Mouse (Mus musculus) thymus, adult 2 months (tissue): Measurements from ENCODE around the gene Cavin1. TPM values are rescaled to one million over a fixed set of nuclear protein-coding genes. Genes with fewer than 3 reads are reported as not detected.

Experiments
- DNase-seq: peaks from one replicate; pipeline ENCODE4 v3.0.0; 2021
- H3K27ac ChIP-seq: fragments of 200-500 bp; 2 replicates; pipeline ENCODE4 v1.5.1; 2012; ENCODE audit warnings: low read length, control low read depth; ENCODE audit not compliant: control insufficient read depth, insufficient read depth
- H3K27me3 ChIP-seq: fragments of 200-500 bp; 2 replicates; pipeline ENCODE4 v1.6.1; 2012; ENCODE audit warnings: mild to moderate bottlenecking, low read length, moderate library complexity, mixed read lengths; ENCODE audit not compliant: control insufficient read depth, insufficient read depth
- H3K36me3 ChIP-seq: fragments of 200-500 bp; 2 replicates; pipeline ENCODE4 v1.6.1; 2012; ENCODE audit warnings: mild to moderate bottlenecking, low read length, moderate library complexity; ENCODE audit not compliant: control insufficient read depth, insufficient read depth
- H3K4me1 ChIP-seq: fragments of 200-500 bp; replicated peaks from 2 replicates; pipeline ENCODE4 v1.6.1; 2012; ENCODE audit warnings: low read length; ENCODE audit not compliant: control insufficient read depth, insufficient read depth
- H3K4me3 ChIP-seq: fragments of 200-500 bp; 2 replicates; pipeline ENCODE4 v1.5.1; 2012; ENCODE audit warnings: mild to moderate bottlenecking, low read length, control low read depth, moderate library complexity; ENCODE audit not compliant: control insufficient read depth, insufficient read depth
- CTCF ChIP-seq: fragments of 200-500 bp; IDR thresholded peaks from 2 replicates; pipeline ENCODE4 v1.5.1; 2012; ENCODE audit warnings: mild to moderate bottlenecking, control low read depth, low read length, moderate library complexity, borderline replicate concordance; ENCODE audit not compliant: control insufficient read depth, poor library complexity, insufficient read depth; ENCODE audit errors: extremely low read depth
- POLR2A ChIP-seq: fragments of 200-500 bp; IDR thresholded peaks from 2 replicates; pipeline ENCODE4 v1.6.1; 2012; ENCODE audit warnings: mild to moderate bottlenecking, low read length, control low read depth, moderate library complexity; ENCODE audit not compliant: control insufficient read depth, poor library complexity, insufficient read depth; ENCODE audit errors: extremely low read depth
- whole genome bisulfite sequencing: fragments of 180-500 bp; shearing (Covaris S2); methylation state at CpG from one replicate; pipeline ENCODE4 v1.1.7; 2018; 5-methylcytosine and 5-hydroxymethylcytosine counted together
- polyA plus RNA-seq: library from polyadenylated mRNA; depleted of rRNA; stranded (reverse); fragments of >200 nt; gene quantifications from 2 replicates; pipeline ENCODE4 v1.2.3, GENCODE M21; 2012

Gene Cavin1
- polyA plus RNA-seq, 1 experiment: 22.4 TPM

DNA sequence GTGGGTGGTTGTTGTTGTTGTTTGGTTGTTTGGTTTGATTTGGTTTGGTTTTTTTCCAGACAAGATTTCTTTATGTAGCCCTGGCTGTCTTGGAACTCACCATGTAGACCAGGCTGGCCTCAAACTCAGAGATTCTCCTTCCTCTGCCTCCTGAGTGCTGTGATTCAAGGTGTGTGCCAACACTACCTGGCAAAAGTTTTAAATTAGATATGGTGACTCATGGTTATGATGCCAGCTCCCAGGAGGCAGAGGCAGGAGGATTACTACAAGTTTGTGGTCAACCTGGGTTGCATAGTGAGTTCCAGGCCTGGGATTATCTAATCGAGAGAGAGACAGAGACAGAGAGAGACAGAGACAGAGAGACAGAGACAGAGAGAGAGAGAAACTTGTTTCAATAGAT lies 9.8 kb upstream of the Cavin1 start:
- no peak for DNase-seq
- Histone ChIP-seq H3K4me1 (peaks cover 4% of the 10 kb centered on the region), H3K27me3 (no peaks in the 10 kb centered on the region), H3K4me3 (no peak overlapping the region), H3K27ac (no peak overlapping the region), H3K36me3 (no peaks in the 10 kb centered on the region)
- 87% methylated on average over 1 of the region's 1 CpGs for WGBS
- no peak for TF ChIP-seq POLR2A

GRCm38 (mm10) chr11:100979887-100980286 lies 9.2 kb upstream of the Cavin1 start:
- no peak overlapping the region for H3K27ac ChIP-seq
- peaks cover 4% of the 10 kb centered on the region for H3K4me1 ChIP-seq

DNA sequence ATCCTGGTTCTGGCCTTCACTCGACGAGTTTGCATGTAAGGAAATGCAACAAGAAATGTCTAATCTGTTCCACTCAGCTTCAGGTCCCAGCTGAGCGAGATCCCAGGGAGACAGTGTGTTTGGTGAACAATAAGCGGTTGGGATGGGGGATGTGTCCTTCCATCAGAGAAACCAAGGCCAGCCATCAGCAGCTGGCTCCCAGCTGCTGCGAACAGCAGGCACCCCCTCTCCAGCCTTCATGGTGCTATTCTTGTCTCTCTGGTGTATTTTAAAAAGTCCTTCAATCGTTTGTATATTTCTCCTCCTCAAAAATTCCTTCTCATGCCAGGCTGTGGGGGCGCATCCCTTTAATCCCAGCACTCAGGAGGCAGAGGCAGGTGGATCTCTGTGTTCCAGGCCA lies 4.6 kb upstream of the Cavin1 start:
- peaks cover 3% of the 10 kb centered on the region for H3K4me1 ChIP-seq

More at GRCm38 (mm10) chr11:100979887-100980286, 9.2 kb upstream of the Cavin1 start:
- WGBS: 90% methylated on average over 8 of the region's 8 CpGs
- DNase-seq: no peak
- no peak for TF ChIP-seq POLR2A
- no peak for TF ChIP-seq CTCF
- Histone ChIP-seq H3K36me3 (no peaks in the 10 kb centered on the region), H3K4me3 (no peak overlapping the region), H3K27me3 (no peaks in the 10 kb centered on the region)

GRCm38 (mm10) chr11:100974381-100974970 lies 3.8 kb upstream of the Cavin1 start:
- peaks cover 9% of the 10 kb centered on the region; the same call in 1 of the 2 replicates for H3K27me3 ChIP-seq
- TF ChIP-seq POLR2A (no peak), CTCF (no peak)
- WGBS: 87% methylated on average over 14 of the region's 14 CpGs
- no peaks in the 10 kb centered on the region for H3K36me3 ChIP-seq
- H3K4me1 ChIP-seq: peaks cover 11% of the 10 kb centered on the region
- no peak overlapping the region for H3K27ac ChIP-seq
- no peak overlapping the region for H3K4me3 ChIP-seq
- DNase-seq: no peak

More for the DNA sequence above, 4.6 kb upstream of the Cavin1 start:
- no peak for DNase-seq
- TF ChIP-seq CTCF: no peak
- no peak for TF ChIP-seq POLR2A
- 87% methylated on average over 7 of the region's 7 CpGs for WGBS
- Histone ChIP-seq H3K4me3 (no peak overlapping the region), H3K27ac (no peak overlapping the region), H3K27me3 (peaks cover 4% of the 10 kb centered on the region; the same call in 1 of the 2 replicates), H3K36me3 (no peaks in the 10 kb centered on the region)

DNA sequence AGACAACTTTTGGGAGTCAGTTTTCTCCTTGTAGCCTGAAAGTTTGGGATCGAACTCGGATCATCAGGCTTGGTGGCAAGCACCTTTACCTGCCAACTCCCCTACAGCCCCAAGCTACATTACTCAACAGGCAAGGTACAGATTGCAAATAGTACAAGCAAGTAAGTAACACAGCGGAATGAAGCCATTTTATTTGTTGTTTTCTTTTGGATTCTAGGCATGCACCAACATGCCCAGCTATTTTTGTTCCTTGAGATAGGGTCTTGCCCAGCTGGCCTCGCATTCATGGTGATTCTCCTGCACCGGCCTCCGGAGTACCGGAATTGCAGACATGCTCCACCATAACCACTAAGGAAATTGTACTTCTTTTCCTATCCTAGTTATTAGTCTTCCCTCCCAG lies 2.6 kb upstream of the Cavin1 start:
- Histone ChIP-seq H3K4me3 (no peak overlapping the region), H3K4me1 (peaks cover 13% of the 10 kb centered on the region), H3K27ac (no peak overlapping the region), H3K36me3 (no peaks in the 10 kb centered on the region), H3K27me3 (peaks cover 14% of the 10 kb centered on the region; the same call in 1 of the 2 replicates)
- TF ChIP-seq CTCF (no peak), POLR2A (no peak)
- DNase-seq: no peak
- WGBS: 95% methylated on average over 7 of the region's 7 CpGs

- DNase-seq: no peak
- TF ChIP-seq CTCF: no peak
- TF ChIP-seq POLR2A: no peak
- H3K27ac ChIP-seq: no peak overlapping the region
- no peak overlapping the region for H3K4me3 ChIP-seq
- H3K4me1 ChIP-seq: peaks cover 13% of the 10 kb centered on the region
- H3K27me3 ChIP-seq: peaks cover 14% of the 10 kb centered on the region; the same call in 1 of the 2 replicates
- WGBS: 93% methylated on average over 10 of the region's 10 CpGs
- H3K36me3 ChIP-seq: no peaks in the 10 kb centered on the region
These were observed 768 bp upstream of the Cavin1 start for GRCm38 (mm10) chr11:100971455-100971854.
